Mouse (Mus musculus): ENCODE measurements around the gene L3mbtl1.

DNA sequence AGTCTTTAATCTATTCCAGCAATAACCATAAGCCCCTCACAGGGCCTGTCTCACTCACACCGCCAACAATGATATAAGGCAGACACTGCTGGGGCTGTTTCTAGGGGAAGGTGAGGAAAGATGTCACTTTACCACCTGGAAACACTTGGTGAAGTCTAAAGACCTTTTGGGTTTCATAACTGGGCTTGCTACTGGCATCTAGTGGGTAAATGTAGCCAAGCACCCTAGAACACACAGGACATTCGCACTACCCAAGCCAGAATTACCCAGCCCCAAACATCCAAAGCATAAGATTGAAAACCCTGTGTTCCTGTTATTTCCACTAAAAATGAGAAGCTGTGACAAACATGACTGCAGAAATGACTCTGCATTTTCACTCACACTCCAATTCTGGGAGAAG, 28.8 kb upstream of the L3mbtl1 start:
- TF ChIP-seq EP300 (optimal IDR thresholded peaks at IDR 0.05) (no peak), CTCF (IDR thresholded peaks at IDR 0.05; ENCODE audit: low read depth) (peak; percentile 71)
